Mouse (Mus musculus): ENCODE results near the gene Acnat2. TPM values are rescaled to one million over a fixed set of nuclear protein-coding genes. Genes with fewer than 3 reads are reported as not detected.
"Not testable (repeated sequence)": the region's sequence is repeated elsewhere in the genome, so short reads cannot be mapped to it uniquely, and the experiment has no call there.

Gene Acnat2
- total and polyA plus RNA-seq, 3 experiments = not detected

DNA sequence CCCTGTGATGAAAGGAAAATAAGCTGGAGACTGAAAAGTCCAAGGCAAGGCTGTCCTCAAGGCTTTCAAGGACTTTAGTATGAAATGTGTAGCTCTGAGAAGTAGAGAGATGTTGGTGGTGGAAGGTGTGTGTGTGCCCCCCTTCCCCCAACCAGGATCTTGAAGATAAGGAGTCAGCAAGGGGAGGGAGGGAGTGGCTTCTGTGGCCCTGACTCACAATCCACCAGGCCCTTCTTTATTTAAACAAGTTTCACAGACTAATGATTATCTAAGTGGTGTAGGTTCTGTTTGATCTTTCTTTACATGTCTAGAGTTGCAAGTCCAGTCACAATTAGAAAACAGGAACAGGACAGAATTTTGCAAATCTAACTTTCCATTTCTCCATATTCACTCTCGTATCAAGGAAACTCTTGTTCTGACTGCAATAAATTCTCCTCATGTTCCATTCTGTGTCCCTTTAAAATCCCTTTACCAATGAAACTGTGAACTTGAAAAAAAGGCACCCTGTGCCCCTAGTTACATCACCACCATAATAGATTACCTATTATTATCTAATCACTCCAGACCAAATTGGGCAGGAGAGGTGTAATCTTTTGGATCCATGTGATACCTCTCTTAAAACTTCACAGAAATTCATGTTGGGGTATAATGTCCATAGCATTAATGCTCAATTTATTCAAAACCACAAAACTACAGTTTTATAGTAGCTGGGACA is 43.3 kb upstream of the Acnat2 start:
- H3K79me2 ChIP-seq (replicated peaks; ENCODE audit: control insufficient read depth, extremely low read depth, insufficient read depth, poor library complexity, severe bottlenecking); DNase-seq (ENCODE audit: extremely low read depth); H3K4me3 ChIP-seq (replicated peaks in 1 of 3; ENCODE audit: low read depth in 2 of 3, low read length in 2 of 3, poor library complexity in 1 of 3); H3K4me1 ChIP-seq (ENCODE audit: control insufficient read depth in 1 of 2, insufficient read depth in 2 of 2); H3K27ac ChIP-seq (ENCODE audit: insufficient read depth, low read depth); H3K9me3 ChIP-seq (replicated peaks; ENCODE audit: low read length); H3K27me3 ChIP-seq (replicated peaks); H3K9ac ChIP-seq (ENCODE audit: insufficient read depth, low read depth); H3K36me3 ChIP-seq (replicated peaks in 1 of 2; ENCODE audit: control insufficient read depth in 1 of 2, insufficient read depth in 1 of 2, low read length in 1 of 2); H3K4me2 ChIP-seq (ENCODE audit: insufficient read depth, low read depth, poor library complexity, severe bottlenecking); in situ Hi-C loops (cut with MboI; ENCODE audit: low pct_ligation_motif_present, low pct_unique_long_range_greater_than_20kb, low sequenced_read_pairs); dilution Hi-C loops (cut with MboI; ENCODE audit: extremely low pct_ligation_motif_present, extremely low pct_unique_long_range_greater_than_20kb, low sequenced_read_pairs): not testable (repeated sequence)

DNA sequence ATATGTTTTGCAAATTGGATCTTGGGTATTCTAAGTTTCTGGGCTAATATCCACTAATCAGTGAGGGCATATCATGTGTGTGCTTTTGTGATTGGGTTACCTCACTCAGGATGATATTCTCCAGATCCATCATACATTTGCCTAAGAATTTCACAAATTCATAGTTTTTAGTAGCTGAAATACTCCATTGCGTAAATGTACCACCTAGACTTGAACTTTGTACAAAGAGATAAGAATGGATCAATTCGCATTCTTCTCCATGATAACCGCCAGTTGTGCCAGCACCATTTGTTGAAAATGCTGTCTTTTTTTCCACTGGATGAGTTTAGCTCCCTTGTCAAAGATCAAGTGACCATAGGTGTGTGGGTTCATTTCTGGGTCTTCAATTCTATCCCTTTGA is 29.0 kb upstream of the Acnat2 start:
- H3K79me2 ChIP-seq (replicated peaks; ENCODE audit: control insufficient read depth, extremely low read depth, insufficient read depth, poor library complexity, severe bottlenecking); H3K27me3 ChIP-seq (replicated peaks); in situ Hi-C loops (cut with MboI; ENCODE audit: low pct_ligation_motif_present, low pct_unique_long_range_greater_than_20kb, low sequenced_read_pairs); dilution Hi-C loops (cut with MboI; ENCODE audit: extremely low pct_ligation_motif_present, extremely low pct_unique_long_range_greater_than_20kb, low sequenced_read_pairs); H3K4me2 ChIP-seq (ENCODE audit: insufficient read depth, low read depth, poor library complexity, severe bottlenecking); H3K36me3 ChIP-seq (replicated peaks in 1 of 2; ENCODE audit: control insufficient read depth in 1 of 2, insufficient read depth in 1 of 2, low read length in 1 of 2); DNase-seq (ENCODE audit: extremely low read depth); H3K9me3 ChIP-seq (replicated peaks; ENCODE audit: low read length); H3K27ac ChIP-seq (ENCODE audit: insufficient read depth, low read depth); H3K4me1 ChIP-seq (ENCODE audit: control insufficient read depth in 1 of 2, insufficient read depth in 2 of 2); H3K9ac ChIP-seq (ENCODE audit: insufficient read depth, low read depth); H3K4me3 ChIP-seq (replicated peaks in 1 of 3; ENCODE audit: low read depth in 2 of 3, low read length in 2 of 3, poor library complexity in 1 of 3): not testable (repeated sequence)

DNA sequence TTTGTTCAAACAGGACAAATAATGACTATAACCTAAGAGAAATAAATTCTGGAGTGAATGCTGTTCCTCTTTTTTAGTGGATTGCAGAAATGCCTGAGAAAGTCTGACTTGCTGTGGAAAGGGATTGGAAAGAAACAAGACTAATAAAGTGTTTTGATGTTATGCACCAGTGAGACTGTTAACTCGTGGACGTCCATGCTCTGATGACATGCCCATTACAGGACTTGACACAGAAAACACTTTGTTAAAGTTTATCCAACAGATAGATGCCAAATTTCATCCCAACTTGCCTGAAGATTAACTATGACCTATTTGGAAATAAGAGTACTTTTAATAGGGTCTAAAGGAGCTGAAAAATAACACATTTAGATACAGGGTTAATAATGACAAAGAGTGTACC is 2.2 kb upstream of the Acnat2 start:
- H3K9me3 ChIP-seq (replicated peaks; ENCODE audit: low read length); H3K79me2 ChIP-seq (replicated peaks; ENCODE audit: control insufficient read depth, extremely low read depth, insufficient read depth, poor library complexity, severe bottlenecking); H3K27ac ChIP-seq (ENCODE audit: insufficient read depth, low read depth); H3K4me3 ChIP-seq (replicated peaks in 1 of 3; ENCODE audit: low read depth in 2 of 3, low read length in 2 of 3, poor library complexity in 1 of 3); H3K27me3 ChIP-seq (replicated peaks); H3K36me3 ChIP-seq (replicated peaks in 1 of 2; ENCODE audit: control insufficient read depth in 1 of 2, insufficient read depth in 1 of 2, low read length in 1 of 2); dilution Hi-C loops (cut with MboI; ENCODE audit: extremely low pct_ligation_motif_present, extremely low pct_unique_long_range_greater_than_20kb, low sequenced_read_pairs); H3K4me2 ChIP-seq (ENCODE audit: insufficient read depth, low read depth, poor library complexity, severe bottlenecking); DNase-seq (ENCODE audit: extremely low read depth); H3K9ac ChIP-seq (ENCODE audit: insufficient read depth, low read depth); in situ Hi-C loops (cut with MboI; ENCODE audit: low pct_ligation_motif_present, low pct_unique_long_range_greater_than_20kb, low sequenced_read_pairs); H3K4me1 ChIP-seq (ENCODE audit: control insufficient read depth in 1 of 2, insufficient read depth in 2 of 2): not testable (repeated sequence)

DNA sequence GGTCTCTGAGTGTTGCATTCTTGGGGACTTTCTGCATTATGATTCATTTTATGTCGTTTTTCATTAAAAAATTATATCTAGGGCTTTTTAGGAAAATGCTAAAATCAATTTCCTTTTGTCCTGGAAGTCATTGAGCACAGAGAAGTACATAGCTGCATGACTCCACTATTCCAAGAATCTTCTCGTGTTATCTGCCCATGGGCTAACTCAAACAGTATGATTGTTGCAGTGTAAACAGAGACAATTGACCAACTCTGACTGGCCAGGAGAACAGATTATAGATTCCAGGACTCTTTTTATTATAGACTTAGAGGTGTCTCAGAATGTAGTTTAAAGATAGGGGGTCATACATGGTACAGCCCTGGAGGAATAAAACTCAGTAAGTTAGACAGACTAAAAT is 21.1 kb downstream of the Acnat2 start:
- Histone ChIP-seq H3K9me3 (replicated peaks; ENCODE audit: low read length) (no peaks in the 10 kb centered on the region), H3K27me3 (replicated peaks) (no peaks in the 10 kb centered on the region), H3K36me3 (replicated peaks in 1 of 2; ENCODE audit: control insufficient read depth in 1 of 2, insufficient read depth in 1 of 2, low read length in 1 of 2) (no peaks in the 10 kb centered on the region), H3K9ac (ENCODE audit: insufficient read depth, low read depth) (no peak overlapping the region), H3K79me2 (replicated peaks; ENCODE audit: control insufficient read depth, extremely low read depth, insufficient read depth, poor library complexity, severe bottlenecking) (no peaks in the 10 kb centered on the region), H3K4me3 (replicated peaks in 1 of 3; ENCODE audit: low read depth in 2 of 3, low read length in 2 of 3, poor library complexity in 1 of 3) (no peak overlapping the region), H3K4me2 (ENCODE audit: insufficient read depth, low read depth, poor library complexity, severe bottlenecking) (no peak overlapping the region), H3K27ac (ENCODE audit: insufficient read depth, low read depth) (no peak overlapping the region), H3K4me1 (ENCODE audit: control insufficient read depth in 1 of 2, insufficient read depth in 2 of 2) (no peaks in the 10 kb centered on the region)
- in situ Hi-C loops (cut with MboI; ENCODE audit: low pct_ligation_motif_present, low pct_unique_long_range_greater_than_20kb, low sequenced_read_pairs) = no loop called here
- DNase-seq (ENCODE audit: extremely low read depth) = no peak
- TF ChIP-seq SMC3 (IDR thresholded peaks at IDR 0.05; ENCODE audit: low read depth, low read length) (no peak), BHLHE40 (IDR thresholded peaks at IDR 0.05; ENCODE audit: low read depth, low read length) (no peak), PAX5 (IDR thresholded peaks at IDR 0.05; ENCODE audit: low read length) (no peak), IRF4 (IDR thresholded peaks at IDR 0.05; ENCODE audit: low read depth, low read length) (no peak), ZMIZ1 (IDR thresholded peaks at IDR 0.05; ENCODE audit: low read depth, low read length) (no peak), ELF1 (IDR thresholded peaks at IDR 0.05; ENCODE audit: low read depth, low read length) (no peak), MAX (IDR thresholded peaks at IDR 0.05; ENCODE audit: low read length) (no peak), RCOR1 (conservative IDR thresholded peaks at IDR 0.05; ENCODE audit: low read depth, low read length) (no peak), MAZ (IDR thresholded peaks at IDR 0.05; ENCODE audit: low read depth, low read length) (no peak), KAT2A (IDR thresholded peaks at IDR 0.05; ENCODE audit: insufficient replicate concordance, low read length) (no peak), USF2 (conservative IDR thresholded peaks at IDR 0.05; ENCODE audit: low read depth, low read length) (no peak), HCFC1 (IDR thresholded peaks at IDR 0.05; ENCODE audit: low read depth, low read length) (no peak), USF1 (IDR thresholded peaks at IDR 0.05; ENCODE audit: low read depth, low read length) (no peak), ZKSCAN1 (IDR thresholded peaks at IDR 0.05; ENCODE audit: borderline replicate concordance, low read depth, low read length) (no peak), POLR2AphosphoS2 (IDR thresholded peaks at IDR 0.05; ENCODE audit: low read depth, low read length) (no peak), MEF2A (IDR thresholded peaks at IDR 0.05; ENCODE audit: borderline replicate concordance, low read depth, low read length) (no peak)
- dilution Hi-C loops (cut with MboI; ENCODE audit: extremely low pct_ligation_motif_present, extremely low pct_unique_long_range_greater_than_20kb, low sequenced_read_pairs) = no loop called here

Measured in CH12.LX (cell line).